Mouse (Mus musculus): ENCODE measurements around the gene 4933424G06Rik.

Gene 4933424G06Rik

DNA sequence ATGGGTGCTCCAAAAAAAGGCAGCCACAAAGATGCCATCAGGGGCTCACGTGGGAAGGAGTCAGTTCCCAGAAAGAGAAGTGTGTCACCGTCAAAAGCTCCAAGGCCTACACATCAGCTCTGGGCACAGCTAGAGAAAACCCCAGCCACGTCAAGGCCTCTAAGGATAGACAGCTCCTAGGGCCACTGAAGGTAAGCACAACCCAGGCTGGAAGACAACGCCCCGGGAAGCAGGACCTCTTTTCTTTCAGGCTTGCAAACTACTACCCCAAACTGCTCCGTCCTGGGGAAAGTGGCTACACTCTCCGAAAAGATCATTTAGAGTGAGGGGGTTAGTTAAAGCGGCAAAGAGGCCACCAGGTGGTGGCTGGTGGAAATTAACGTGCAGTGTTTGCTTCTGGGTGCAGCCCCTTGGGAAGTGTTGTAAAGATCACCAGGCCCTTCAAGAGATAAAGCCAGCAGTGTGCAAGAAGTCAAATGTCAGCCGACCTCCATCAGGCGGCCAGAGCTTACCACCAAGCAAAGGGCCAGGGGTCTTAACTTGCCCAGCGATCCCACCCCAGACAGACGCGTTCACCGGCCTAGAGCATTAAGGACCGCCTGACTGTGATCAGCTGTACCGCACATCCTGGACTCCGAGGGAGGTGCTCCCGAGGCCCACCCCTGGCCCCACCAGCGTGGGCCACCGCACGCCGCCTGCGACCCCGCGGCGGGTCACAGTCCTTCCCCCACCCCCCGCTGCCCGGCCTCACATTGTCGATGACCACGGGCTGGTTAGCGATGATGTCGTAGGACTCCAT is 695 bp upstream of the 4933424G06Rik start:
- DNase-seq (ENCODE audit: low read depth, low spot score) = peak; percentile 65

DNA sequence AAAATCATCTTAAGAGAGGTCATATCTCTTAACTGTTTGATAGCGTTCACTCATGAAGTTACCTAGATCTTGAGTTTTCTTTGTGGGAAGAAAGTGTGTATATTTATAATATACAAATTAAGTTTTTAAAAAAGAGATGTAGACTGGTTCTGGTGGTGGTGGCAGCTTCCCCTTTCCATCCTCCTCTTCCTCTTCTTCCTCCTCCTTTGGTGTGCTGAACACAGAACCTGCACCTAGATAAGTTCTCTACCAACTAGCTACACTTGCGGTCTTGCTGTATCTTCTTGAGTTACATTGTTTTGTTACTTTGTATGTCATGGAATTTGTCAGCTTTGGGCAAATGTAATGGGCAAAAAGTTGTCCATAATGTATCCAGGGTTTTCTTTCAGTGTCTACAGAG is 1.2 kb downstream of the 4933424G06Rik start:
- DNase-seq (ENCODE audit: low read depth, low spot score) = no peak

DNA sequence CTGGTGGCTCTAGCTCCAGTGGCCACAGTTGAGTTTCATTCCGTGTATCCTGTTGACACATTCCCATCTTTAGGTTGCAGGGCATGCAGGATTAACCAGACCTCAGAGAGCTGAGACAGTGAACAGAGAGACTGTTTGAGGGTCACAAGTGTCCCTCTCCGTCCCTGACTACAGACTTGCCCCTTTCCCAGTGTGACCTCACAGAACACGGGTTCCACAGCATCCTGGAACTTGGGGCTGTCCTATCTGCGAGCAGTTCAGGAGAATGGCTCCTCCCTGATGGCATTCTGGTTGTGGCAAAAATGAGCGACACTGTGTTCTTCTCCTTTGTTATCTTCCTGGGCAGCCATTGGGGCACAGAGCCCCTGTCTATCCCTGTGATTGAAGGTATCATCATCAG is 4.4 kb downstream of the 4933424G06Rik start, which contains the start of gene Actr1b:
TSS of gene Actr1b (minus strand) at position 112 of the 400 bp plus-strand sequence.
- no peak for DNase-seq (ENCODE audit: low read depth, low spot score)

DNA sequence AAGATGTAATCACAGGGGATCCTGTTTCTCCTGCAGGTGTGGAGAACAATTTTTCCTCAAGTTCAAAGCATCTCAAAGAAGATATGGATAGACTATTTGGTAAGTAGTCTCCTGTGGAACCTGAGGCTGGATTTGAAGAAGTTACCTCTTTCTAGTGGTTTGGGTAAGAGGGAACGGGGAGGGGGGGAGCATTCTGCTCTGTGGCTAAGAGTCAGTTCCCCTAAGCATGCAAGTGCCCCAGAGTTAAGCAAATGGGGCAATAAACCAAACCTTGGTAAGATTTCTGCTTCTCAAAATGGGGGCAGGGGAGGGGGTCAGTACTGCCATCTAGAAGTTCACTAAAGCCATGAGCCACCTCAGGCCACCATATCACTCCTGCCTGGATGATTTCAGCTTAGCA is 8.8 kb downstream of the 4933424G06Rik start:
- DNase-seq (ENCODE audit: low read depth, low spot score) = no peak

DNA sequence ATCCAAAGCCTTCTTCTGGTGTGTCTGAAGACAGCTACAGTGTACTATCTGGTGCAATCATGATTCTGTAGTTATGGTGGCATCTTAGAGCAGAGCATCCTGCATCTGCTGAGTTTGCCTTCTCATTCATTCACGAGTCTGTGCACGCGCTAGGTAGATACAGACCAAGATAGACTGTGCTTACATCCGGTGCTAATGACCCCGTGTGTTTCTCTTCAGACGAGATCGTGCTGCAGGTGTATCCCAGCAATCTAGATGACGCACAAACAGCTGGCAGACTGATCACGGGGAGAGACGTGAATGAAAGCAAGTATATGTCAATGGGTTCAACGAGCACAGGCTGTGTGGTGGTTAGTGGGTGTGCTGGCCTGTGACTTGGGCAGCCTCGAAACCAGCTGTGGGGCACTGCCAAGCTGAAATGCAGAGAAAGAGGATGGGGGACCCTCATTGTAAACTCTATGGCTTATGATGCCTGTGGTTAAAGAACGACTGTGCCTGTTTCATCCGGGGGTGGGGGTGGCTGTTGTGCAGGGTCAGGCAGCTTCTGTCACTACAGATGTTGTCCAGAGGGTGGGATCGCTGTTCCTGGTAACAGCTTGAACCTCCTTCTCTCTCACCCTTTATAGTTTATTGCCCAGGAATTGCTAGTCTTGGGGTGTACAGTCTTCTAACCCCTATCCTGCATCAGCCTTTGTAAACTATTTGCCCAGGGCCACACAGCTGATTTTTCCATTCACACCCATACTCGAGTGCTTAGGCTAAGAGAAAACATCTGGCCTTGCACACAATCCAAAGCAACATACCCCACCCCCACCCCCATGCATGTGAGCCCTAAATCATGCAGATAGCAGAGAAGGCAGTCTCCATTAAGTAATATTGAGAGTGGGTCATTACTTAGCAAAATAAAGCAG is 13.5 kb downstream of the 4933424G06Rik start:
- no peak for DNase-seq (ENCODE audit: low read depth, low spot score)

DNA sequence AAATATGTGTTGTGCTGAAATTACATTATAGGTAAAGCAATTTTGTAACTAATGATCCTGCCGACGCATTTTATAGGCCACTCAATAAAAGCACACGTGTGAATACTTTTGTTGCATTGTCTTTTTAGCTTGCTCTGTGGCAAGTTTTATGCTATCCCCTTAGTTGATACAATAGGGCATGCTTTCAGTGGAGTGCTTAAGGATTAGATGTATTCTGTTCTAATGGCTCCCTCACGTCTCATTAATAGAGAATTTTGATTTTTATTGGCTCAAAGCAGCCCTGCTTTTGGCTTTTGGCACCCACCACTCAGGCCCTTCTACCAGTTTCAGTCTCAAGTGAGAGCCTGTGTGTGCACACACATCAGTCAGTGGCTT is 14.1 kb downstream of the 4933424G06Rik start:
- no peak for DNase-seq (ENCODE audit: low read depth, low spot score)

DNA sequence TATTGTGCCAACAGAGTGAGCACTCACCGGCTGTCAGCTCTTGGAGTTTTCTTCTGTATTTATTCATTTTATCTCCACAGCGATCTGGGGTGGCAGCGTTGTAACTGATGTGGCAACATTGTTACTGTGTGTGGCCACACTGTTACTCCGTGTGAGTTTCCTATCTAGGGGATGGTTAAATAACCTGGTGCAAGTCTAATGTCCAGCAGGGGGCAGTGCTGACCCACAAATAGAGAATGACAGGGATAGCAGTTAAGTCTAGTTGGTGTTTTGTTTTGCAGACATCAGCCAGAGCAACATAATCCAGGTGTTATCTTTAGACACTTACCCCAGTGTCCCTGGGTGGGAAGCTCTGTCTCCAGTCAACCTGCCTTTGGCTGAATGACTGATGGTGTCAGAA is 27.4 kb downstream of the 4933424G06Rik start:
- peak; percentile 92 for DNase-seq (ENCODE audit: low read depth, low spot score)

DNA sequence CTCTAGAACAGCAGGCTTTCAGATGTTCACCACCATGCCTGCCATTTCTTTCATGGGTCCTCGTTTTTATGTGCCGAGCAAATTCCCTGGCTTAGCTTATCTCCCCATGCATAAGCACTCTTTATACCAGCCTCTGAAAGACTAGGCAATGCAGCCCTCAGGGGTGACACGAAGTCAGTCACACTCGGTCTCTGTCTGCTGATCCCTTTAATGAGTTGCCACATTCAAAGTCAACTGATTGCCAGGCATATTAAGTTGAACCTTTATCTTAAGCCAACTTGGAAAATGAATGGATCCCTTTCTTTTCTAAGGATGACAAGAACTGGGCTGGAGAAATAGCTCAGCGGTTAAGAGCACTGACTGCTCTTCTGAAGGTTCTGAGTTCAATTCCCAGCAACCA is 29.3 kb downstream of the 4933424G06Rik start:
- DNase-seq (ENCODE audit: low read depth, low spot score) = no peak

DNA sequence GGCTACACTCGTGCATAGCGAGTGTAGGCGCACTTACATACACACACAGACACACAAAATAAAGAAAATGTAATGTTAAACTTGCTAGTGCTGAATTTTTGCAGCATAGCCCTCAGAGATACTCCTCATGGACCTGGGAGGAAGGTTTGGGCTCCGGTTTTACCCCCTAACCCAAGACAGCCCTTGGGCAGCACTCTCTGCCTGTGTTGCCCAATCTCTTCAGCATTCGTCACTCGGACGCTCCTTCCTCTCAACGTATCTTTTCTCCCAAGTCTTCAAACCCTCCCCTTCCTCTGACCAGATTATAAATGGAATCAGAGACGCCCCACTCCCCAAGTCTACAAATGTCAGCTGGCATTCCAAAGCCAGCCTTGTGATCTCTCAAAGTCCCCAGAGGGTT is 33.1 kb downstream of the 4933424G06Rik start:
- no peak for DNase-seq (ENCODE audit: low read depth, low spot score)

DNA sequence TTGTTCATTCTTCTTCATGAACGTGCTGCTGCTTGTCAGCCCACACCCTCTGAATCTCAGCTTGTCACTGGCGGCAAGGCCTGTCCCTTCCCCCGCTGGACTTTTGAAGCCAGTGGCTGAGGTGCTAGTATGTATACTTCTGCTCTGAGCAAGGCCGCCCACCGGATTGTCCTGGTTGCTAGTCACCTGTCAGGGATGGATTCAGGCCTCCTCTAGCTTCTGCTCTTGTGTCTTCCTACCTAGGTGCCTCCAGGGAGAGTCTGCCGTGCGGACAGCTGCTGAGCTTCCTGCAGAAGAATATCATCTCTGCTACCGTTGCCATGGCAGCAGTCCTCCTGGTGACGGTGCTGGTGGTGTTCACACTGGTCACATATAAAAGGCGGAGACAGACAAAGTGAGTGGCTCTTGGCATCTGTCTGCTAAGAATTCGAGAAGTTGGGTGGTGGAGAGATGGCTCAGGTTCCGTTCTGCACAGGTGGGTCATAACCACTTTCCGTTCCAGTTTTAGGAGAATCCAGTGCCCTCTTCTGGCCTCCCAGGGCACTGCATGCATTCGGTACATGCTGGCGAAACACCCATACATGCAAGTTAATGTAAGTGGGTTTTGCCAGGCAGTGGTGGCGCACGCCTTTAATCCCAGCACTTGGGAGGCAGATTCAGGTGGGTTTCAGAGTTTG is 34.5 kb downstream of the 4933424G06Rik start:
- DNase-seq (ENCODE audit: low read depth, low spot score) = peak; percentile 83

DNA sequence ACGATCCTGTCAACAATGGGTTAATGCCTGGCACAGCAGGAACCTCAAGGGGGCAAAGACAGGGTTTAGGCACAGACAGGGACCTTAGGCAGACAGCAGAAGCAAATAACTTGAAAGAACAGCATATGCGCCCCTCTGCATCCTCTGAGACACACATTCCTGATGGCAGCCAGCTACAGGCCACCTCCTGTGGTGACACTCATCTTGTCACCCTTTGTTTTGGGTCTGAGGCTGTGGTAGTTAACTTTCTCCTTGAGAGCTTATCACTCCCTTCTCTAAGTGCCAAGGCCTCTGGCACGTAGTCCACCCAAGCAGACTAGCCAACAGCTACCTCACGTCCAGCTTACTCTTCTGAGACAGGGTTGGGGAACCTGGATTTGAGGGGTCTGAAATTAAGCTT is 35.7 kb downstream of the 4933424G06Rik start:
- peak; percentile 46 for DNase-seq (ENCODE audit: low read depth, low spot score)

DNA sequence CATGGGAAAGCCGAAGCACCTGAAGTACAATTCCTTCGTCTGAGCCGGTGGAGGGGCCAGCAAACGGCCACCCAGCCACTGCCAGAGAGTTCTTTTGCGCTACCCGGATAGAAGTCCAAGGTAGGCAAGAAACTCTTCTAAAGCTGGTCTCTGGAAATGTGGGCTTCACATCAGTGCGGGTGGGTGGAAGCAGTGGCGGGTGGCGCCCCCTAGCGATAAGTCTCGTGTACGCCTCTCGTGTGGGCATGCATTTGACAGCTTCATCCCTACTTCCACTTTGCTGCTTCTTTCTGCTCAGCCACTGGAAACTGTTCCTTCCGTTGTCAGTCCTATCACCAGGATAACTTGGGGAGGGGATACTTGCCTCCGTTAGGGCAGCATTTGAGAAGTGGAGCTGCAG is 36.5 kb downstream of the 4933424G06Rik start:
- peak; percentile 69 for DNase-seq (ENCODE audit: low read depth, low spot score)

DNA sequence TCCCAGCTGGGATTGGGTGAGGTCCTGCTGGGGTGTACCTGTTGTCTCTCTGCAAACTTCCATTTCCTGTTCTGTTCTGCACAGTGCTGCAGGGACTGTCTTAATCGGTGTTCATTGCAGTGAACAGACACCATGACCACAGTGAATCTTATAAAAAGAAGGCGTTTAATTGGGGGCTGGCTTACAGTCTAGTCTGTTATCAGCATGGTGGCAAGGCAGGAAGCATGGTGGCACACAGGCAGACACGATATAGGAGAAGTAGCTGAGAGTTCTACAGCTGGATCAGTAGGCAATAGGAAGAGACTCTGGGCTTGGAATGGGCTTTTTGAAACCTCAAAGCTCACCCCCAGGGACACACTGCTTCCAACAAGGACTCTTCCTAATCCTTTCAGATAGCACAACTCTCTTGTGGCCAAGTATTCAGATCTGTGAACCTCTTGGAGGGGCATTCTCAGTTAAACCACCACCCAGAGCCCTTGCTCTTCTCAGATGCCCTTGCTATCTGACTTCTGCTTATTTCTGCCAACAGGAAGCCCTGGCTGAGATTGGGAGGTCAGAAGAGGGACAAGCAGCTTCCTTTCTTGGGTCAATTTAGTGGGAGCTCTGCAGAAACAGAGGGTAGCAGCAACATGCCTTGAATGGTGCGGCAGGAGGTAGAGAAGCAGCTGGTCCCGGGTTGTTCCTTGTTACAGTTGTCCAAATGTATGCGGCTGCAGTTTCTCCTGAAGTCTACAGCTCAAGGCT is 44.2 kb downstream of the 4933424G06Rik start:
- DNase-seq (ENCODE audit: low read depth, low spot score) = no peak

DNA sequence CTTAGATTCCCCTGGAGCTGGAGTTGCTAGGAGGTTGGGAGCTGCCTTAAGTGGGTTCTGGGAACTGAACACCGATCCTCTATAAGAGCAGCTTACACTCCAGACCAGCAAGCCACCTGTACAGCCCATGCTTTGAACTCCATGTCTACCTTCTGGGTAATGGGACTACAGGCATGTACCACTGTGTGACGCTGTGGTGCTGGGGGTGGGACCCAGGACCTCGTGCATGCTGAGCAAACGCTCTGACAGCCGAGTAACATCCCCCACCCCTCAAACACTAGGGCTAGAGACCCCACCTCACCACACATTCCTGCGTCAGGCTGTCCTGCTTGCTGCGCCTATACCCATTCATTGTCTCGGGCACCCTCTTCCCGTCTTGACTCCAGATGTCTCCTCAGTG is 48.6 kb downstream of the 4933424G06Rik start:
- peak; percentile 50 for DNase-seq (ENCODE audit: low read depth, low spot score)

DNA sequence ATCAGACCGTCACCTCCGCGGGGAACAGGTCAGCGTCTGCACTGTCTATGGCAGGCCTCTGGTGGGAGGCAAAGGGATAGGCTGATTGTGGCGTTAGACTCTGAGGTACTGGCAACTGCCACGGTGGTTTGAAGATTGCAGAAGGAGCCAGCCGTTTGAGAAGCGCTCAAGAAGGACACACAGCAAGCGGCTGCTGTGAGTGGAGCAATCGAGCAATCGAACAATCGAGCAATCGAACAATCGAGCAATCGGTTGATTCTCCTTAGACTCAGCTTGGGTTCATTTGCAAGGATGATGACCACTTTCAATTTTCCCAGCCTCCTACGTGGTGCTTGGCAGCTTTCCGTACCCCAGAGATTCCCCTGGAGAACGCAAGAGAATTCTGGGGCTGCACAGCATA is 49.1 kb downstream of the 4933424G06Rik start:
- peak; percentile 61 for DNase-seq (ENCODE audit: low read depth, low spot score)

DNA sequence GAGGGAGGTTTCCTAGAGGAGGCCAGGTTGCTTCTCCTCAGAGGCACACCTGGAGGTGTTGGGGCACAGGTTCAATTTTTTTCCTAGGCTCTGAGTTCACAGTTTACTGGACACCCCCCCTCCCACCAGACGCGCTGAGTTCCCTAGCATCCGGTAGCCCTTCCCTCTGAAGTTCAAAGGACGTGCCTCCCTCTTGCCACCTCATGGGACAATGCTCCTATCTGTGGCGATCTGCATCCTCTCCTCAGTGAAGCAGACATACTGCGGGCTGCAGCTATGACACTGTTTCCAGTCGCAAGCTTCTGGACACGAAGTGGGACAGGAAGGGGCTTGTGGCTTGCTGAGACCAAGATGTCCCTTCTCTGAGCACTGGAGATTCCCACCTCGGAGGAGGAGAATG is 50.5 kb downstream of the 4933424G06Rik start:
- DNase-seq (ENCODE audit: low read depth, low spot score) = no peak

DNA sequence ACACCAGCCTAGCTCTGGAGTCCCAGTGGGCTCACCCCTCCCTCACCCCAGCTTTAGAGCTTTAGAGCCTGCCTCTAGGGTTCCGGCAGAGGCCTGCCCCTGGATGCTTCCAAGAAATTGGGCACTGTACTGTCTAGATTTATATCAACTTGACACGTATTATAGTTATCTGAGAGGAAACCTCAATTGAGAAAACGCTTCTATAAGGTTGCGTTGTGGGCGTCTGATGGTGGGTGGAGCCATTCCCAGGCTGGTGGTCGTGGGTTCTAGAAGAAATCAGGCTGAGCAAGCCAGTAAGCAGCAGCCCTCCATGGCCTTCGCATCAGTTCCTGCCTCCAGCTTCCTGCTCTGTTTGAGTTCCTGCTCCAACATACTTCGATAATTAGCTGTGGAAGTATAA is 51.1 kb downstream of the 4933424G06Rik start:
- DNase-seq (ENCODE audit: low read depth, low spot score) = no peak

DNA sequence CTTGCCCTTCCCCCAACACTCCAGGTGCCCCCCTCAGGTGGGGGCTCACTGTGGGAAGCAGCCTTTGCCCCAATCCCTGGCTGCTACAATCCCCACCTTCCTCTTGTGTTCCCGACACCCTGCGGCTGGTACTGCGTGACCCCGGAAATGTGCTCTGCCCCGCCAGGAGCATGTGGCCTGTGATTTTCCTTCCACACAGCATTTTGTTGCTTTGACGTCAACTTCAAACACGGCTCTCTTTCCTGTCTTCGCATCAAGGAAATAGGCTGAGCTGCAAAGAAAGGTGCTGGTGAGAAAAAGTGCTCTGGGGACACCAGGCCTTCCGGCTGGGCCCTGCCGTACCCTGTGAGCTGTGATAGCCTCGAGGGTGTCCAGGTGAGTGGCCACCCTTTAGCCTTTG is 51.6 kb downstream of the 4933424G06Rik start, which contains the start of gene Zap70:
TSS of gene Zap70 (plus strand) at position 231 of the 400 bp plus-strand sequence.
- no peak for DNase-seq (ENCODE audit: low read depth, low spot score)

DNA sequence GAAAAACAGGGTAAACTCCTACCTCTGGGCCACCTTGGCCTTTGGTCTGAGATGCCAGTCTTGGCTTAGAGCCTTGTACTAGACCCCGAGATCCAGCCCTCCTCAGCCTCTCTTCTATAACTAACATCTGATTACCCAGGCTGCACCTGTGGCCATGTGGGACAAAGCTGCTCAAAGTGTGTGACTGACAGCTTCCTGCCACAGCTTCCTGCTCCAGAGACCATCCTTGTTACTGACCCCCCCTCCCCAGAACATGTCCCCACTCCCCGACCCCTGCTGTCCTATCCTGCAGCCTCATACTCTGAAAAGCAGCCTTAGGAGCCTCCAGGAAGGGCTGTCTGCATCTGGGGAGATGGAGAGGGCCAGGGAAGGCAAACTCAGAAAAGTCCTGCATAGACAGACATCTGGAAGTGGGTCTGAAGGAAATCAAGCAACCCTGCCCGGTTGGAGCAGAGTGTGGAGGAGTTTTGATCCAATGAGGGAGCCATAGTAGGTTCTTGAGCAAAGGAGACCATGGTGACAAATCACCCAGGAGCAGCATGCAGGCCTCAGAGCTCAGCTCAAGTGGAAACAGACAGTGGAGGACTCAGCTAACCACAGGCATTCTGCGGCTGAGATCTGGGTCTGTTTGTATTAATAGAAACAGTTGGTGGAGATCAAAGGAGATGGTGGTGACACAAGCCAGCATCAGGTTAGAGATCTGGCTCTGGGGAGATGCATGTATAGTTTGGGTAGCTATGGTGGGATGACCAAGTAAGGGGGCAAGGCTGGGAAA is 56.7 kb downstream of the 4933424G06Rik start:
- DNase-seq (ENCODE audit: low read depth, low spot score) = no peak

DNA sequence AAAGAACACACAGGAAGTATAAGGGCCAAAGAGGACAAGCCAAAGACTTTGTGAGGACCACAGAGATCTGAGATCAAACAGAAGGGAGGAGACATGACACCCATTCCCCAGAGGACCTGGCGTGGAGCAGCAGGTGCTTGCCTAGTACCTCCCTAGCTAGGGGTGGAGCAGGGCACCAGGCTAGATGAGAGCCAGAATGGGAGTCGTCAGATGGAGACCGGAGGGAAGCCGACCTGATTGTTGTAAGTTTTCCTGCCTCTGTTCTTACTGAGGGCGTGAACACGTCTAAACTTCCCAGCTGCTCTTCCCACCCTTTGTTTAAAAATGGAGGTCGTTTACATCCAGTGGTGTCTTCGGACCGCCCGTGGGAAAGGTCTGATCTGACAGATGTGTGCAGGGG is 57.4 kb downstream of the 4933424G06Rik start:
- peak; percentile 65 for DNase-seq (ENCODE audit: low read depth, low spot score)

DNA sequence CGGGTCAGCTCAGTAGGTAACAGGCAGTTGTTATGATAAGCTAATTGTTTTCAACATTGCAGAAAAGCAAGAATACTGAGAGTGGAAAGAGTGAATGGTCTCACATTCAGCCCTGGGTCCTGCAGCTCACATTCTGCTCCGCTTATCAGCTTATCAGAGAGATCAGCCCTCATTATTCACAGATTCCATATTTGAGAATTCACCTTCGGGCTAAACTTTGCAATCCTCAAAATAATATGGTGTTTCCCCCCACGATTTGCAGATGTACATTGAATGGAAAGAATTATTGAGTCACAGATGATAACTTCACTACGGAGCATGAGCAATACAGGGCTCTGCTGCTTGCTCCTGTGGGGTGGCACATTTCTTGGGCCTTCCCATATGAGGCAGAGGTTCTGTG is 58.8 kb downstream of the 4933424G06Rik start:
- no peak for DNase-seq (ENCODE audit: low read depth, low spot score)

Measured in ES-CJ7 (cell line).